In genomic region chr15:25854270-25854904, GRCm38 (mm10) we compare ENCODE assay signal across 15 mouse cellular contexts. TPM values are rescaled to one million over a fixed set of nuclear protein-coding genes. Genes with fewer than 3 reads are reported as not detected.
A peak's percentile ranks its signal among the peaks of the same experiment; 100 is the strongest.
DNase-seq lines count a peak whose midpoint lies in the region; ATAC-seq and TF ChIP-seq lines count a peak whose summit lies in the region.
"Had no signal": no experiment of that assay in that cellular context is flagged by ENCODE, and none has a peak within 500 bp of the region (broad histone marks: within the 10 kb centered on the region; RNA-seq: fewer than 3 reads in every experiment).

No protein-coding gene starts in this region.

- ATAC-seq in embryonic facial prominence, embryonic 12.5 days (ENCODE audit: insufficient number of reproducible peaks, insufficient read depth, low FRiP score, low TSS enrichment) = no peak
- ATAC-seq: liver, postnatal 0 days had no signal

- H3K9ac ChIP-seq in embryonic facial prominence, embryonic 12.5 days = no peak overlapping the region
- H3K9ac ChIP-seq: liver, postnatal 0 days had no signal

- no peak overlapping the region; the same call in 1 of the 2 replicates for H3K4me3 ChIP-seq in layer of hippocampus, adult 2 months
- H3K4me3 ChIP-seq in embryonic facial prominence, embryonic 12.5 days = no peak overlapping the region
- H3K4me3 ChIP-seq: forebrain, embryonic 10.5 days had no signal

- H3K4me1 ChIP-seq in embryonic facial prominence, embryonic 12.5 days = peaks cover 12% of the 10 kb centered on the region; the same call in 1 of the 2 replicates

- no peaks in the 10 kb centered on the region for H3K36me3 ChIP-seq in embryonic facial prominence, embryonic 12.5 days
- H3K36me3 ChIP-seq: forebrain, embryonic 10.5 days had no signal

- no peaks in the 10 kb centered on the region for H3K27me3 ChIP-seq in embryonic facial prominence, embryonic 12.5 days

- no peak for TF ChIP-seq CTCF in layer of hippocampus, adult 2 months (conservative IDR thresholded peaks at IDR 0.05)

- peaks cover 2% of the 10 kb centered on the region; the same call in 1 of the 2 replicates for H3K9me3 ChIP-seq in embryonic facial prominence, embryonic 12.5 days
- H3K9me3 ChIP-seq: forebrain, embryonic 10.5 days had no signal

- 35% methylated on average over 18 of the region's 18 CpGs for WGBS in embryonic facial prominence, embryonic 12.5 days

- DNase-seq in layer of hippocampus, adult 2 months (ENCODE audit: low spot score in 2 of 2) = no peak
- no peak for DNase-seq in layer of hippocampus, adult 18-20 months (ENCODE audit: low spot score in 2 of 2)
- DNase-seq in right cerebral cortex, adult 18-20 months = peak; percentile 31
- DNase-seq in right cerebral cortex, postnatal 36 days (ENCODE audit: low spot score in 2 of 2) = no peak
- no peak for DNase-seq in kidney, postnatal 36 days
- DNase-seq in gastrocnemius, adult 18-20 months (ENCODE audit: low spot score) = no peak
- DNase-seq: cerebellum, postnatal 10 days; kidney, adult 18-20 months; kidney, postnatal 14 days; liver; liver, postnatal 0 days; lung, postnatal 36 days; right cerebral cortex, postnatal 14 days had no signal

- peak overlapping the region; percentile 19 for H3K4me2 ChIP-seq in embryonic facial prominence, embryonic 12.5 days (replicated peaks)

- H3K27ac ChIP-seq in layer of hippocampus, adult 2 months = peak overlapping the region; percentile 23; the same call in 1 of the 2 replicates
- H3K27ac ChIP-seq in embryonic facial prominence, embryonic 12.5 days = no peak overlapping the region
- H3K27ac ChIP-seq: forebrain, embryonic 10.5 days had no signal

RNA-seq across cellular contexts. Expression of gene Retreg1, which starts 11.4 kb away (rescaled TPM):
- 10 to 100 TPM; 27.3 to 28.6 TPM for total RNA-seq in layer of hippocampus, adult 2 months (2021)
- total RNA-seq in layer of hippocampus, adult 18-20 months (2021) = 10 to 100 TPM; 33.9 to 34.5 TPM
- 4.5 and 4.6 TPM in 2 replicates for polyA plus RNA-seq in embryonic facial prominence, embryonic 12.5 days (2016; fragmentation: Nextera tagmentation; extraction: Ambion mirVana)
- total RNA-seq in gastrocnemius, adult 18-20 months (2021) = 100 to 1,000 TPM; 171 to 293 TPM

Comparison
In these comparisons a context has a peak if more than half of its experiments do, and no peak if none do; other contexts are left out.
1. RNA of gene Retreg1, which starts 11.4 kb away (total RNA-seq): 171 to 293 TPM in gastrocnemius, adult 18-20 months; 33.9 to 34.5 TPM in layer of hippocampus, adult 18-20 months and 27.3 to 28.6 TPM in layer of hippocampus, adult 2 months; every median in the first group is over 4 times any median in the second.